Mouse (Mus musculus): ENCODE data around the gene Kctd17.

GRCm38 (mm10) chr15:78384220-78385116 is 43.9 kb upstream of the Kctd17 start:
- TF ChIP-seq CTCF (IDR thresholded peaks at IDR 0.05; ENCODE audit: low read depth, low read length) (no peak), POLR2A (IDR thresholded peaks at IDR 0.05; ENCODE audit: insufficient read depth, low read length) (no peak), EP300 (IDR thresholded peaks at IDR 0.05; ENCODE audit: insufficient read depth, low read depth, low read length) (no peak)

Measured in ES-Bruce4 (cell line).